ENCODE assay signal across 1 mouse cellular context in genomic region chr6:48597233-48597625, GRCm38 (mm10).
TF ChIP-seq lines count a peak whose summit lies in the region.

No protein-coding gene starts in this region.

TF ChIP-seq in ES-E14, 5 proteins besides CTCF, POLR2A, EP300 and RAD21:
- TF ChIP-seq ZC3H11A (IDR thresholded peaks at IDR 0.05; ENCODE audit: borderline replicate concordance, low read depth, low read length) (no peak), HCFC1 (IDR thresholded peaks at IDR 0.05; ENCODE audit: borderline replicate concordance, insufficient read depth, low read length) (no peak), ZNF384 (IDR thresholded peaks at IDR 0.05; ENCODE audit: low read depth, low read length) (no peak), MAFK (IDR thresholded peaks at IDR 0.05; ENCODE audit: insufficient read depth, low read depth, low read length) (no peak), CHD2 (IDR thresholded peaks at IDR 0.05; ENCODE audit: low read depth, low read length) (no peak)
